Mouse (Mus musculus) megakaryocyte, adult 5-6 weeks (primary cell): Measurements from ENCODE around the gene Krit1. TPM values are rescaled to one million over a fixed set of nuclear protein-coding genes. Genes with fewer than 3 reads are reported as not detected.
"Not testable (repeated sequence)": the region's sequence is repeated elsewhere in the genome, so short reads cannot be mapped to it uniquely, and the experiment has no call there.

Experiments
- ATAC-seq: 2 replicates; pipeline ENCODE4 v1.8.0; 2016; ENCODE audit warnings: mild to moderate bottlenecking, inconsistent platforms; ENCODE audit not compliant: poor library complexity, severe bottlenecking
- total RNA-seq, 2 experiments: library from RNA; stranded (forward) in 1 of 2; stranded (reverse) in 1 of 2; fragments of 153-499, 151-499 nt in 1 of 2; fragments of 221-1000, 200-1000 nt in 1 of 2; gene quantifications; 2 replicates each; pipeline versions ENCODE4 v1.2.3 to v1.2.4; 2015 to 2017

Krit1 gene
- 48.7 and 53.7 TPM in 2 replicates for total RNA-seq (2015)
- total RNA-seq (2017), result 47.4 and 58.8 TPM in 2 replicates

GRCm38 (mm10) chr5:3802433-3803291, at the start of gene Krit1, which contains the start of gene Ankib1:
TSS of gene Krit1 (plus strand) at chr5:3803184.
TSS of gene Ankib1 (minus strand) at chr5:3802925.
- ATAC-seq, result peak; percentile 88

- no peak for ATAC-seq
These were observed 31.5 kb upstream of the Krit1 start for GRCm38 (mm10) chr5:3771512-3771911.

GRCm38 (mm10) chr5:3772017-3772416, 31.0 kb upstream of the Krit1 start:
- ATAC-seq, result peak; percentile 40; the same call in 1 of the 2 replicates

GRCm38 (mm10) chr5:3782670-3783069, 20.3 kb upstream of the Krit1 start:
- peak; percentile 52; the same call in 1 of the 2 replicates for ATAC-seq

GRCm38 (mm10) chr5:3783947-3784681, 18.9 kb upstream of the Krit1 start:
- ATAC-seq, result no peak

- ATAC-seq, result no peak
These were observed 18.1 kb upstream of the Krit1 start for GRCm38 (mm10) chr5:3784751-3785496.

GRCm38 (mm10) chr5:3787548-3787947, 15.4 kb upstream of the Krit1 start:
- no peak for ATAC-seq

- ATAC-seq, result no peak
These were observed 11.9 kb upstream of the Krit1 start for GRCm38 (mm10) chr5:3791048-3791447.

GRCm38 (mm10) chr5:3797101-3797500, 5.9 kb upstream of the Krit1 start:
- ATAC-seq, result not testable (repeated sequence)

- not testable (repeated sequence) for ATAC-seq
These were observed 4.3 kb upstream of the Krit1 start for GRCm38 (mm10) chr5:3798656-3799055.

- no peak for ATAC-seq
These were observed 2.9 kb upstream of the Krit1 start for GRCm38 (mm10) chr5:3800041-3800440.

GRCm38 (mm10) chr5:3800881-3801280, 2.1 kb upstream of the Krit1 start:
- ATAC-seq, result no peak

GRCm38 (mm10) chr5:3801672-3802432, 1.1 kb upstream of the Krit1 start:
- ATAC-seq, result 0 out of 2 replicates have a peak, but pooled peaks have one; percentile 1

- peak; percentile 68 for ATAC-seq
These were observed 545 bp downstream of the Krit1 start for GRCm38 (mm10) chr5:3803292-3804165.

GRCm38 (mm10) chr5:3808472-3808871, 5.5 kb downstream of the Krit1 start:
- ATAC-seq, result no peak

- ATAC-seq, result no peak
These were observed 31.1 kb downstream of the Krit1 start for GRCm38 (mm10) chr5:3834107-3834506.

- ATAC-seq, result no peak
These were observed 42.0 kb downstream of the Krit1 start, which contains the start of gene Lrrd1 for GRCm38 (mm10) chr5:3845026-3845425. TSS of gene Lrrd1 (plus strand) at chr5:3845173.

- no peak for ATAC-seq
These were observed 67.2 kb downstream of the Krit1 start for GRCm38 (mm10) chr5:3870161-3870560.

GRCm38 (mm10) chr5:3872348-3872747, 69.4 kb downstream of the Krit1 start:
- ATAC-seq, result no peak
